Mouse (Mus musculus) fibroblast of lung, adult 2 months (primary cell): Measurements from ENCODE around the gene Hapln1.

Experiments used
- DNase-seq: peaks from one replicate; pipeline ENCODE4 v3.0.0-alpha.2; 2011; ENCODE audit warnings: low read depth

Gene Hapln1

DNA sequence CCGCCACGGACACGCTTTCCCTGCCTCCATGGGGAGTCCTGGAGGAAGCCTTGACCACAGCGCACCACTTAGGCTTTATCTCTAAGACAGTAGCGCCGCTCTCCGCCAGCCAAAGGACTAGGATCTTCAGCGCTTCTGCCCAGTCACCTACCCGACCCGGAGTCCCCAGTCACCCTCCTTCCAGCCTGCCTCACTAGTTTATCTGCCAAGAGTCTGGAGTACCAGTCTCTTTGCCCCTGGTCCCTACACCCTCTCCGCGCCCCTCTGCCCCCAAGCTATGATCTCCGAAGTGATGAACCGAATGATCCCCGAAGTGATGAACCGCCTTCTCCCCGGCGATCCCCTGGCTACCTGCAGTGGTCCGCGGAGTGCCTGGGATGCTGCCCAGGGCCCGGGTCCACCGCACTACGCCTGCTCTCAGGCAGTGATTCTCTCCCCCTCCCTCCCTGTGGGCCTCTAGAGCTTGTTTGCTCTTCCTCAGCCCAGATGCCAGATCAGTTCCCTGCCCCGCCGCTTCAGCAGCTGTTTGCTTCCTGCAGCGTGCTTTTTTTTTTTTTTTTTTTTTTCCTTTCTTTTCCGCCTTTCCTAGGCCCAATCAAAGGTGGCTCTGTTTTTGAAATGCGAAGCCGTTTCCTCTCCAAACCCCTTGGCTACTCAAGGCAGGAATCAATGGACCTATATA lies at the start of gene Hapln1:
Gene Hapln1 (plus strand): TSS at position 592 of the 682 bp plus-strand sequence.
- DNase-seq = no peak

DNA sequence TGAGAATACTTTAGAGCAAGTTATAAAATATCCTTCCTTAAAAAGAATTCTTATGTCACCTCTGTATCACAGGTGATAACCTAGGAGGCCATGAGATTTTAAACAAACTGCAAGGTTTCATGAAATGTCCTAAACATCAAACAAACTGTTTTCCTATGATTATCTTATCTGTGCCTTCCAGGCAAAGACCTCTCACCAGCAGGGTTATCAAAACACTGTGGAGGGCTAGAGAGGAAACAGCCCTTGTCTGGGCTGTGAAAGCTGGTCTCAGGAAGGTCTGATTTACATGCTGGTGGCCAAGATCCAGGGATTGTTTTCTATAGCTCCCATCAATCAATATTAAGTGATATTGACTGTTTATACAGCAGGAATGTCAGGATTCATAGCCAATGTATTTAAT lies 46.4 kb upstream of the Hapln1 start:
- DNase-seq = no peak

DNA sequence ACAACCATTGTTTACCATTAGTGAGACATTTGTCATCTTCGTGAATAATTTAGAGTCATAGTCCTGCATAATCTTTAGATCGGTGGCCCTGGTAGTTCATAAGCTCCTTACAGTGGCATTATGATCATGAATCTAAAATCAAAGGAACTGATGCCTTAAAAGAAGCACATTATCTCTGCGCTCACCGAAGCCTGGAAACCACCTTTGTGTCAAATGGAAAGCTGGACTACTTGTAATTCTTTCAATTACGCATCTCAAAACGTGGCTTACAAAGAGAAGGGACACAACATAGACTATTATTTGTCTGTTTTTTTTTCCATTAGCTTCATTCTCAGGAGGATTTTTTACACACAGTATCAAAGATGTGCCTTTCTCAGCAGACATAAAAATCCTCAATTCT lies 45.9 kb upstream of the Hapln1 start:
- no peak for DNase-seq

DNA sequence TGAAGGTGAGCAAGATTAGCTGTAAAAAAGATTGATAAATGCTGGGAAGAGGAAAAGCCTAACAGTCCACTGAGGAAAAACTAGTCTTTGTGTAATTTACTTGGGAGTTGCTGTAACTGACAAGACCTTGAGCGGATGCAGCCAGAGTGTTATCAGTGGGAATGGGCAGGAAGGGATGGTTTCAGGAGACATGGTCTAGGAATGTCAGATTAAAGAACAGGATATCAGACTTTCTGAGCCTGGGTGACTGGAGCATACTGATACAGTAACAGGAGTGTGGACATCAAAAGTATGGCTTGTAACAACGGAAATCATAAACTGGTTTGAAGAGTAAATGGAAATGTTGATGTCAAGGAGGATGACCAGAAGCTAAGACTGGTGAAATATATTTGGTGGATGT lies 43.0 kb upstream of the Hapln1 start:
- DNase-seq = no peak

DNA sequence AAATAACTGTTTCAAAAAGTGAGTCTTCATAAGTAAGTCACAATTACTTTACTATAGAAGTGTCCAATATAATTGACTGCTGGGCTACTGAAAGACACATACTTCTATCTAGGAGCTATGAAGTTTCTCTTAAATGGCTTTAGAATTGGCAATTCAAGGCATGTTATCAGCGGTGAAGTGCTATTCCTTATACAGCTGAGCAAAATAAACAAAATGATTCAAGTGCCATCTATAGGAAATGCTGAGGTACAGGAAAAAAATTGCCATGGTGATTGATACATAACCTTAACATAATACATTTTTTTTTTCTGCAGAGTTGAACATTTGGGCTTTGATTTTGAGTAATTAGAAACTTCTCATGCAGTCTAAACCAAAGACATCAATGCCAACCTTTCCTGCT lies 40.2 kb upstream of the Hapln1 start:
- DNase-seq = no peak

DNA sequence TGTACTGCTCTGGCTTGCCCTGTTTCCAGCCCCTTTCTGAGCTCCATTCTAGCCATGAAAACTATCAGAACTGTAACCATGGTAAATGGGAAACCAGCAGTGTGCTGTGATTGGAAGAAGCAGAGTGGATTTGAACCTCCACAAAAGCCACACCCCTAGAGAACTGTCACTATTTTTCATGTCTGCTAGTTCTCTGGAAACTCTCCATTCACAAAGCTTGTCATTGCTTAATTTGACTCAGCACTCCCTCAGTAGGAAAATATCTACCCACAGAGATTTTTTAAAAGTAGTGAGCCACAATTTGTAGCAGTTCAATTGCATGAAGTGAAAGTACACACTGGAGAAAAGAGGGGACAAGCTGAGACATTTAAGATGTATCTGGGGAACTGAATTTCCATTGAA lies 18.1 kb upstream of the Hapln1 start:
- peak; percentile 83 for DNase-seq

DNA sequence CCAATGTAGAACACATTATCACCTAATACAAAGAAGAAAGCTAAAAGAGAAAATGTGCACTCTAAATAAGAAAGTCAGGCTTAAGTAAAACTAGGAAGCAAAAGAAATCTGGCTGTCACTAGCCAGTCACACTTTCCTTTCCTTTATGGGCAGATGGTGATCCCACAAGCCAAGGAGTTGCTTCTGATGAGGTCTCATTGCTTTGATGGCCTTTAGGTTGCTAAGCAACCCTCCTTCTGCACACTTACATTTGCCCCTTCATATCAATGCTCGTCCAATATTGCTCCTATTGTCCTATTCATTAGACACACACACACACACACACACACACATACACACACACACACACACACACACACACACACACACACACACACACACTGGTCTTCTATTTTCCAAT lies 10.9 kb upstream of the Hapln1 start:
- no peak for DNase-seq

DNA sequence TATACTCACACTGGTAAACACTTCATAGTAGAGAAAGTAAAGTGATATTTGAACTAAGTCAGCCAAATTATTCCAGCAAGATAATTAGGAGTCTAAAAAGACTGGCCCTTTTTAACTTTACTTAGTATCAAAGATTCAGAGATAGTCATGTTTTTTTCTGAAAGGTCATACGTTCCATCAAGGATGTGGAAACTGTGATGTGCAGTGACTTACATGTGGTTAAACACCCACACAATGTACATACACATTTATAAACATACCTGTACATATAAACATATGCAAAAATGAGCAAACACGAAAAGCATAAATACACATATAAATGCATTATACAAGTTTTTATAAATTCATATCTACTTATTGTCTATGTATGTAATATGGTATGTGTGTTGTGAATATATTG lies 9.2 kb upstream of the Hapln1 start:
- no peak for DNase-seq

DNA sequence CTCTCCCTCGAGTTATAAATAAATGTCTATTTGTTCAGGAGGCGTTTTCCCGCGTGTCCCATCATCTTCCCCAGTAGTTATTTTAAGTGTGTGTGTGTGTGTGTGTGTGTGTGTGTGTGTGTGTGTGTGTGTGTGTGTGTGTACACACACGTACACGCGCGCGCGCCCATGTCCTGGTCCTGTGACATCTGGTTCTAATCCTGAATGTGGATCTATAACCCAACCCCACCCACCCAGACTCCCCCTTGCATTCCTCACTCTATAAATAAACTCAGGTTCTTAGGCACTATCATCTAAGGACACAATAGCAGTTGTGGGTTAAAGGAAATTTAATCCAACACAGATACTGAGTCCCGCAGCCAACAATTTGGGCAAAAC lies 280 bp downstream of the Hapln1 start:
- no peak for DNase-seq

DNA sequence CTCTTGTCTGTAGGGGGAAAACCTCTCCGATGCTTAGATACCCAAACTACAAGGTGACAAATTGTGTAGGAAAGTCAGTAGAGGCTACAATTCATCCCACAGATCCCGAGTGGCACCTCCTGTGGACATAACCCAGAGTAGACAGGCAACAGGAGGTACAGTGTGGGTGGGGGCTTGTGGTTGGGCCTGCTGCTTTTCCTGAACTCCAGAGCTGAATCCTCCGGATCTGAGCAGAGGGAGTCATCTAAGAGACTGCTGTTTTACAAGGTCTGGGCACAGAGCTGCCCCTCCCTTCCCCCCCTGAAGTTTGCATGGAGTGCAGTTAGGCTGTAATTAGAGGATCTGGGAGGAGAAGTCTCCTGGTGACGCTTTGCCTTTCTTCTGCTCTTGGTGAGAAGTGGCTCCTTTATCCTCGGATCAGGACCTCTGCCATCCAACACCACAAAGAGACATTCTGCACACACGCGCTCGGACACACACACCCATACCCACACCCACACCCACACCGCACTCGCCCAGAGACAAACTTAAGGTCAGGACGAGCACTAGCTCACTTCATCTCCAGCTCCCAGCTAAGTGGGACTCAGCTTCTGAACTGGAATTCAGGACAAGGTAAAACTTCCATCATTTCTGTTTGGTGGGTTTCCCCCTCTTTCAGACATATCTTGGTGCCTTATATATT lies 846 bp downstream of the Hapln1 start:
- no peak for DNase-seq

DNA sequence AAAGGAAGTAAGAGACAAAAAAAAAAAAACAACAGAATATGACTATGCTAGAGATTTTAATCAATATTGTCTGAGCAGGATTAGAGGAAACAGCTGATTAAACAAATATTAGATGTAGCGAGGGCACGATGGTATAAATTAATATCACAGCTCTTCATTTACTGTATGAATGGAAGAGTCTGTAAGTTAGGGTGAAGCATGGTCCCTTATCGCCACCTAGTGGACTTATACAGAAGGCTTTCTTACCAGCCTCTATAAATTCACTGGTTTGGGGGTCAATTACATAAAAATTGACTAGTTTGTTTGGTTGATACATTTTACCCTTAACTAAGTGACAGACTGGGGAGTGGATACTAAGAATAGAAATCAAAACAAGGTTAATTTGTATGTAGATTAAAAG lies 3.4 kb downstream of the Hapln1 start:
- DNase-seq = no peak

DNA sequence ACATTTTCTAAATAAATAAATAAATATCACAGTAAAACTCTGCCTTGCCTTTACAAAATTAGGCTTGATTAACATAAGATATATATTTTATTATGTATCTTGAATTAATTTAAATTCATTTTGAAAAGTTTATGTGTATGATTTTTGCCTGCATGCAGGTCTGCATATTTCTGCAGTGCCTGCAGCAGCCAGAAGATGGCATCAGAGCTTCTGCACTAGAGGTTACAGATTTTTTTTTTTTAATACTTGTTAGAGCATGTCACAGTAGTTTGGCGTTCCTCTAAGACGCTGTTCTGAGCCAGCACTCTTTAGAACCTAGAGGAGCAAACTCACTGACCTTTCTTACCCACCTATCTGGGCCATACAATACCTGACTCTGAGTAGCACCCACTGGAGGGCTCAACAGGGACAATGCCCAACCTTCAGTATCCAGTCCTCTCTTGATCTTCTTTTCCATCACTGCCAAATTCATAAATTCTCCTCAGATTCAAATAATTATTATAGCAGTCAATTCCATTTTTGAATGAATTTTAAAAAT lies 8.7 kb downstream of the Hapln1 start:
- DNase-seq = no peak

DNA sequence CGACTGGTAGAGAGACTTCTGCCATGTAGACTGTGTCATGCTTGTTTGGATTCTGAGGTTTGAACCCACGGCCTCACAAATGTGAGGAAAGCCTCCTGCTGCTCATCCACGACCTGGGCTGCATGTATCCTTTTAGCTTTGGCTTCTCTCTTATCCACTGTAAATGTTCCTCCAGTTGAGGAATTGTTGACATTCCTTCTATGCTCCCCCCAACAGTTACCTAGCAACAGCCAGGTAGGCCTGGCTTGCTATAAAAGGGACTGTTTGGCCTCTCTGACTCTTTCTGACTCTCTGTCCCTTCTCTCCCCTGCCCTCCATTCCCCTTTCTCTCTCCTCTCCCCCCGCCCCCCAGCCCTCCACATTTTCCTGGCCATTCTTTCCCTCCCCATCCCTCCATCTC lies 9.9 kb downstream of the Hapln1 start:
- no peak for DNase-seq

DNA sequence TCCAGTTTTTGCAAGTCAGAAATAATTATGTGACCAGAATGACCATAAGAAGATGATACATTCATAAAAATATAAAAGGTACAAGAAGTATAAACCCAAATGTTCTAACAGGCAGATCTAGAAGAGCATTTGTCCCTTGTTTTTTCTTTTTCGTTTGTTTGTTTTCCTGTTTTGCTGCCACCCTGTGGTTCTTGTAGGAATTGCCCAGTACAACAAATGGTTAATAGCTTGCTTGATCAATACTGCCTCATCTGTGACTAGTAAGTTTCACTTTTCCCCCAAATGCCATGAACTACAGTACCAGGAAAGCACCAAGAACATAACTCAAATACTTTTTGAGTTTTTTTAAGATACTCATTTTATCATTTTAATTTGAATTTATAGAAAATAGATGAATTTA lies 11.9 kb downstream of the Hapln1 start:
- no peak for DNase-seq

DNA sequence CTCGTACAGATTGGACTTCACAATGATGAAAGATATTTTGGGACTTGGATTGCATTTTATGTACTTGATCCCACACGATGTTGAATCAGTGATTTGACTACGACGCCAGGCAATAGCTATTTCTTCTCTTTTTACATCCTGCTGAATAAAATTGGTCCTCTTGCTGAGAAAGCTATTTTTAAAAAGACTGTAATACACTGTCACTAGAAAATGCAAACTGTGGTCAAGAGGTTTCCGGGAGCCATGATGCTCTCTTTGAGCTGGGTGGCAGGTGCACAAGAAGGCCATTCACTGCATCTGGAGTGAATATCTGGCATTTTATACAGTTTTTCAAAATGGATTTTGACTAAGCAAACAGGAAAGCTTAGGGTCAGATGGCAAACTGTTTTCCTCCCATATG lies 24.9 kb downstream of the Hapln1 start:
- DNase-seq = no peak

DNA sequence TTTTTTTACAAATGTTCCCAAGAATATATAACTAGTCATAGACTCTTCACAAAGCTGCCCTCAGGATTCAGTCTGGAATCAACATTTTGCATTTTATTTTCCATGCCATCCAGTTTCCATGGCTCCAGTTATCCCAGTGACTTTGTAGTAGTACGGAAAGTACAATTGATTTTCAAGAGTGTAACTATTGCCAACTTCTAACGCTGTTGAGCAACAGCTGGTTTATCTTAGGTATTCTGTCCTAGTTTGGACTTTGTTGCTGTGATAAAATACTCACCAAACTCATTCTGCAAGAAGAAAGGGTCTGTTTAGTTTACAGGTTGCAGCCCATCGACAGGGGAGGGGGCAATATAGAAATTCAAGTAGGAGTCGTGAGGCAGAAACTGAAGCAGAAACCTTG lies 26.7 kb downstream of the Hapln1 start:
- DNase-seq = no peak

DNA sequence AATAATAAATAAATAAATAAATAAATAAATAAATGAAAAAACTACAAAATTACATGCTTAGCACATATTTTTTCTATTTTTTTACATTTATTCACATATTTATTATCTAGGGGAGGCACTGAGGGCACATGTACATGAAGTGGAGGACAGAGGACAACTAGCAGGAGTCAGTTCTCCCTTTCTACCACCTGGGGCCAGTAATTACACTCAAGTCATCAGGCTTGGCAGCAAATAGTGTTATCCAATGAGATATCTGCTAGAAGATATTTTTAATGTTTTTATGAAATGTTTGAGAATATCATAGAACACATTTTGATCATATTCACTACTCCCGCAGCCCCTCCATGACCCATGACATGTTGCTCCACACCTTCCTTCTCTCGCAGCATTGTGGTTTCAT lies 39.5 kb downstream of the Hapln1 start:
- DNase-seq = no peak

DNA sequence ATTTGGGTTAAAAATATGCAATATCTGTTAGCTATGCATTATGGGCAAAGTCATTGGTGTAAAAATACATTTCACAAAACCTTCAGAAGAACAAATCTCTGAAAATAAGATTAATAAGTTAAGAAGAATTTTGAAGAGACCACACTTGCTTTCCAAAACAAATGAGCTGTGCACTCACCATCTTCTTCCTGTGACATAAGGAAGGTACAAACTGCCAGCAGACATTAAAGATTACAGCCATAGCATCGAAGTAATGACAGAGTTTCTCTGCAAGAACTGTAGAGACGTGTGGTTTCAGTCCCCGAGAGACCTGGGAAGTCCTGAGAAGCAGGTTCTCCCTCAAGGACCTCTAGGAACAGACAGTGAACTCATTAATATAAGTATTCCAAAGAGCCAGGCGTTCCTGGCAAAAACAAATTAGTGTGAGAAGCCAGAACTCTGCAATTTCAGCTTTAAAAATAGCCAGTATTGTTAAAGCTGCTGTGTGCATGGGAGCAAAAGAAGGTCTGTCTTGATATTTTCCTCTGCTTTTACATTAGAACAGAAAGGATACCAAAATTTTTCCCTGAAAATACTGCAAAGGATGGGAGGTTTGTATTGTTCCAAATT lies 43.6 kb downstream of the Hapln1 start:
- no peak for DNase-seq

DNA sequence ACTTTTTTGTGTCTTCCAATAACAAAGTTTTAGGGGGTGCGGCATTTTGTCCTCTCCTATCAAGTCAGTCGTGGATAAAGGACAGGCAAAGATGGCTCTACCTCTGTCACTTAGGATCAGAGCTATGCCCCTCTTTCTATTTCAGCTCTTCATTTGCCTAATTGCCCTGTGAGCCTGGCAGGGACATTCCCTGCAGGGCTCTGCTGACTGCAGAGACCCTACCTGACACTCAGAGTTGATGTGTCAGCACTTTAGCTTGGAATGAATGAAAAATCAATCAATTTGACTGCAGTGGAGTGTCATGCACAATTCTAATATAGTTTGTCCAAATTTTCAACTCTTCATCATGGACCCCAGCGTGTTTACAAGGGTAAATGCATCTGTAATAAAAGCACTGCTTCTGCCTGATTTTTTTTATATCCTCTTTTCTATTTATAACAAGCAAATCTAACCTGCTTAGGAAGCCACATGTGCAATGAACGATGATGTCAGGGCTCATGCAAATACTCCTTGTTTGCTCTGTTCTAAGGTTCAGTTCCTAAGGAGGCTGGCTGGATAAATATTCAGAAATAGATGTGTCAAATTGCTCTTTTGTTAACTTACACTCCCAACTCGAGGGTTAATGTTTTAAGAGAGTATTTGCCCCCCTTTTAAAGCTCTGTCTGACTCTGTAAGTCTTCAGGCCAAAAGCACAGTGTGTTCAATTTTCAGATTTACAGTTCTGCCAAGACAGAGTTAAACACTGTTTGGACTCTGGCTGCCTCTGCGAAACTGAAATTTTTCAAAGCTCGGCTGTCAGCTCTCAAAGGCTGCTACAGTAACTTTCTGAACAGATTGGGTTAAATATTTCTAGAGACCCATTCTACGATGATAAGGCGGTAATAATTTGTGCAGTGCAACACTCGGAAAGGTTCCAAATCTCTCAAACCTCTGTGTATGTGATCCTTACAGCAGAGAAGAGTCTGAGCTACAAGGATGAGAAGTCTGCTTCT lies 44.4 kb downstream of the Hapln1 start:
- DNase-seq = no peak

DNA sequence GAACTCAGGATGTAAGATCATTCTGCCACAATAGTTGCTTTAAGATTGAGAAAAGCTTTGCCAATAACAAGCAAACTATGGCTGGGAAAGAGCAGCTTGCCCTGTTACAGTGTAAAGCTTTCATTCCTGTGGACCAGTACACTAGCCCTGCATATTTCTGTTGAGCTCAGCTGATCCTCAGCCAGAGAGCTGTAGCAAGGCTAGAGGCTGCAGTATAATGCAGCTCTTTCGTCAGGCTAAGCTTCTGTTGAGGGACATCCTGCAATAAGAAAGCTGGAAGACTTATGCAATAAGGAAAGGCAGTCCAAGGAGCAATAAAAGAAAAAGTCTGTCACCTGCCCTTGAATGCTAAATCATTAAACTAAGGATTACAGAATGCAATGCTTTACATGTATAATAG lies 45.5 kb downstream of the Hapln1 start:
- DNase-seq = no peak

DNA sequence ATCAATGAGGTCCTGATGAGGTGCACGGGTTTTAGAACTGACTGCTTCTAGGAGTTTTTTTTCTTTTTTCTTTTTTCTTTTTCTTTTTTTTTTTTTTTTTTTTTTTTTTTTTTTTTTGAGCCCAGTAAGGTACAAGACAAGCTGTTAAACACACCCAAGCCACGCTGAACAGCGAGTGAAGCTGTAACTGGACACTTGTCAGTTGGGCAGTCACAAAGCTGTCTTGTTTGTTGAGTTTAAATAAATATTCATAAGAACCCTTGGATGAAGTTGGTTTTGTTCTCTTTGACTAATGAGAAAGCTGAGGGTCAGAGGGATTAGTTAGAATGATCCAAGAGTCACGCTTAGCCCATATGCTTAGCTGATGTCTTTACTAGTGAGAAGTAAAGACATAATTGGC lies 55.5 kb downstream of the Hapln1 start:
- DNase-seq = no peak

DNA sequence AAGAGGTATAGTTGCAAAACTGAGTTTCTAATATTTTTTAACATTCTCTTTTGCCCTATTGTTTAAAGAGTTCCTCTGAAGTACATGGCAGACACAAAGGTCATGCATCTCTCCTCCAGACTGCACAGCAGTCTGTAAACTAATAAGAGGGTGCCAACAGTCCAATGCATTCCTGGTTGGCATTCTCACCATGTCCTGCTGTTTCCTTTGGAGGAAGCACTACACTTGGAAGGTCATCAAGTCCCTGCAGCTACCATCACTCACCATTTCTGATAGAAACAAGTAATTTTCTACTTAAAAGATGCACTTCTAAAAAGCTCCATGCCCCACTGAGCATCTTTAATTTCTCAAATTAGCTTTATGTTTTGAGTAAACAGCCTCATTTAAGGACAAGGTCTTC lies 57.8 kb downstream of the Hapln1 start:
- DNase-seq = no peak
